Mouse (Mus musculus): ENCODE results near the gene Tmod1. TPM values are rescaled to one million over a fixed set of nuclear protein-coding genes. Genes with fewer than 3 reads are reported as not detected.

The Tmod1 gene
- polyA plus RNA-seq (2014; fragmentation: Illumina TruSeq; extraction: RNeasy Lipid Tissue Mini Kit (QIAGEN cat#74804); ENCODE audit: low read depth, low replicate concordance): 324 TPM

GRCm38 (mm10) chr4:46038892-46039751 is at the start of gene Tmod1:
Gene Tmod1 (plus strand): TSS chr4:46038935.

GRCm38 (mm10) chr4:46138287-46139222 is 99.8 kb downstream of the Tmod1 start, which contains the start of the genes Ncbp1 and Tstd2:
Gene Ncbp1 (plus strand): TSS chr4:46138613.
Gene Tstd2 (minus strand): TSS chr4:46138694.

Other genes with a start within 250 kb of the Tmod1 start
- 28.0 TPM for gene Aldh1b1, start 239.9 kb upstream of the Tmod1 start, polyA plus RNA-seq (2014; fragmentation: Illumina TruSeq; extraction: RNeasy Lipid Tissue Mini Kit (QIAGEN cat#74804); ENCODE audit: low read depth, low replicate concordance)
- gene Igfbpl1, start 212.0 kb upstream of the Tmod1 start, polyA plus RNA-seq (2014; fragmentation: Illumina TruSeq; extraction: RNeasy Lipid Tissue Mini Kit (QIAGEN cat#74804); ENCODE audit: low read depth, low replicate concordance): 0.84 TPM
- not detected for gene Stra6l, start 190.3 kb upstream of the Tmod1 start, polyA plus RNA-seq (2014; fragmentation: Illumina TruSeq; extraction: RNeasy Lipid Tissue Mini Kit (QIAGEN cat#74804); ENCODE audit: low read depth, low replicate concordance)
- not detected for gene Ccdc180, start 148.6 kb upstream of the Tmod1 start, polyA plus RNA-seq (2014; fragmentation: Illumina TruSeq; extraction: RNeasy Lipid Tissue Mini Kit (QIAGEN cat#74804); ENCODE audit: low read depth, low replicate concordance)
- gene Tdrd7, start 73.6 kb upstream of the Tmod1 start, polyA plus RNA-seq (2014; fragmentation: Illumina TruSeq; extraction: RNeasy Lipid Tissue Mini Kit (QIAGEN cat#74804); ENCODE audit: low read depth, low replicate concordance): 16.5 TPM
- 23.9 TPM for gene Ncbp1, start 99.7 kb downstream of the Tmod1 start, polyA plus RNA-seq (2014; fragmentation: Illumina TruSeq; extraction: RNeasy Lipid Tissue Mini Kit (QIAGEN cat#74804); ENCODE audit: low read depth, low replicate concordance)
- 12.4 TPM for gene Tstd2, start 99.8 kb downstream of the Tmod1 start, polyA plus RNA-seq (2014; fragmentation: Illumina TruSeq; extraction: RNeasy Lipid Tissue Mini Kit (QIAGEN cat#74804); ENCODE audit: low read depth, low replicate concordance)
- gene Xpa, start 157.4 kb downstream of the Tmod1 start, polyA plus RNA-seq (2014; fragmentation: Illumina TruSeq; extraction: RNeasy Lipid Tissue Mini Kit (QIAGEN cat#74804); ENCODE audit: low read depth, low replicate concordance): 10.4 TPM

Data from heart, adult 10 weeks (tissue).